Mouse (Mus musculus): ENCODE measurements around the gene Mfap4. TPM values are rescaled to one million over a fixed set of nuclear protein-coding genes. Genes with fewer than 3 reads are reported as not detected.

Gene Mfap4
- polyA plus RNA-seq, 1 experiment from 2014 or later = 367 TPM

Other genes with a start within 250 kb of the Mfap4 start
- gene Aldh3a2, start 218.0 kb upstream of the Mfap4 start, polyA plus RNA-seq (2014; fragmentation: Nextera tagmentation; extraction: Ambion mirVana) = 47.5 and 53.0 TPM in 2 replicates
- gene Slc47a2, start 142.6 kb upstream of the Mfap4 start, polyA plus RNA-seq (2014; fragmentation: Nextera tagmentation; extraction: Ambion mirVana) = not detected in 2 replicates
- 0.20 and 0.34 TPM in 2 replicates for gene Slc47a1, start 107.1 kb upstream of the Mfap4 start, polyA plus RNA-seq (2014; fragmentation: Nextera tagmentation; extraction: Ambion mirVana)
- 1.4 and 1.6 TPM in 2 replicates for gene Rnf112, start 31.3 kb upstream of the Mfap4 start, polyA plus RNA-seq (2014; fragmentation: Nextera tagmentation; extraction: Ambion mirVana)
- 47.4 and 47.7 TPM in 2 replicates for gene Mapk7, start 9.0 kb downstream of the Mfap4 start, polyA plus RNA-seq (2014; fragmentation: Nextera tagmentation; extraction: Ambion mirVana)
- 29.6 and 43.7 TPM in 2 replicates for gene B9d1, start 19.7 kb downstream of the Mfap4 start, polyA plus RNA-seq (2014; fragmentation: Nextera tagmentation; extraction: Ambion mirVana)
- 28.7 and 32.6 TPM in 2 replicates for gene Epn2, start 94.3 kb downstream of the Mfap4 start, polyA plus RNA-seq (2014; fragmentation: Nextera tagmentation; extraction: Ambion mirVana)
- 4.8 and 7.1 TPM in 2 replicates for gene Grap, start 167.8 kb downstream of the Mfap4 start, polyA plus RNA-seq (2014; fragmentation: Nextera tagmentation; extraction: Ambion mirVana)
- gene Fam83g, start 198.7 kb downstream of the Mfap4 start, polyA plus RNA-seq (2014; fragmentation: Nextera tagmentation; extraction: Ambion mirVana) = 3.2 and 3.4 TPM in 2 replicates
- gene Slc5a10, start 235.4 kb downstream of the Mfap4 start, polyA plus RNA-seq (2014; fragmentation: Nextera tagmentation; extraction: Ambion mirVana) = not detected in 2 replicates